ENCODE assay signal across 10 mouse cellular contexts in the genomic region with DNA sequence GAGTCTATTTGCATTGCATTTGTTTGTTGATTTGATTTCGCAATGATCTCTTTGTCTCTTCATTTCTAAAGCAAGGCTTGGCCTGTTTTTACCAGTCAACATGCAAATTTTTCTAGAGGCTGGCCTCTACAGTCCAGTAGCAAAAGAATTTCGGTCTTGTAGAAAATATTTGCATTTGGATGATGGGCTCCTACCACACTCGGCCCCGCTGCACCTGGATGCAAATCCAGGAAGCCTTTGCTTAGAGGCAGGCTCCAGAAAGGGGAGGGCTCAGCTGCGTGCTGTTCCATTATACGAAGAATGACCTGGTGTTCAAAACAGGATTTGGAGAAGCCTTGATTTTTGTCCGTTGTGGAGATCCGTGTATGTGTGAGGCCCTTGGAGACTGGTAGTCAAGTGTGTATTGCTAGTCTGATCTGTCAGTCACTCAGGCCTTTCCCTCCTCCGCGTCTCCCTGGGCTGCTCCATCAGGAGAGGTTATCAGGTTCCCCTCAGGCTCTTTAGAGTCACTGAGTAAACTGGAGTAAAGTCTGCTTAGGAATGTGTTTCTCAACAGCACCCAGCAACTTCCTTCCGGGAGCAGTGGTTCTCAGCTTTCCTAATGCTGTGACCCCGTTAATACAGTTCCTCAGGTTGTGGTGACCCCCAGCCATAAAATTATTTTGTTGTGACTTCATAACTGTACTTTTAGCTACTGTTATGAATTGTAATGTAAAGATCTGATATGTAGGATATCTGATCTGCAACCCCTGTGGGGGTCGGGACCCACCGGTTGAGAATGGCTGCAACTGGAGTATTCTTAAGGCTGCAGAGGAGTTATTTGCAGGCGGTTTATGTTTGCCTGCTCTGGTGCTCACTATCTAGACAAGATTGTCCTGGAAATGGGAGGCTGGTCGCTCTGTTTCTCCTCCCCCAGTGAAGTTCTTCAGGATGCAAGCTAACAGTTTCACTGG. TPM values are rescaled to one million over a fixed set of nuclear protein-coding genes. Genes with fewer than 3 reads are reported as not detected.
DNase-seq lines count a peak whose midpoint lies in the region; ATAC-seq lines count a peak whose summit lies in the region.
"Had no signal": no experiment of that assay in that cellular context is flagged by ENCODE, and none has a peak within 500 bp of the region (broad histone marks: within the 10 kb centered on the region; RNA-seq: fewer than 3 reads in every experiment).

No protein-coding gene starts in this region.

- H3K9me3 ChIP-seq in heart, embryonic 13.5 days, result no peaks in the 10 kb centered on the region
- H3K9me3 ChIP-seq in embryonic facial prominence, embryonic 11.5 days (replicated peaks; ENCODE audit: control insufficient read depth, low read length), result no peaks in the 10 kb centered on the region
- H3K9me3 ChIP-seq in kidney, embryonic 16.5 days (ENCODE audit: low read length), result no peaks in the 10 kb centered on the region
- H3K9me3 ChIP-seq: limb, embryonic 12.5 days had no signal

- ATAC-seq in heart, embryonic 13.5 days (ENCODE audit: extremely low read depth, insufficient number of reproducible peaks, low FRiP score, low TSS enrichment), result no peak
- ATAC-seq in embryonic facial prominence, embryonic 11.5 days (replicated peaks; ENCODE audit: insufficient number of reproducible peaks, low FRiP score, low TSS enrichment, low read depth), result 0 out of 2 replicates have a peak, but pooled peaks have one; percentile 34
- ATAC-seq in kidney, embryonic 16.5 days (ENCODE audit: low FRiP score, low TSS enrichment), result peak; percentile 81; the same call in 1 of the 2 replicates
- ATAC-seq in megakaryocyte progenitor cell, adult 5-6 weeks (replicated peaks; ENCODE audit: poor library complexity), result 0 out of 2 replicates have a peak, but pooled peaks have one; percentile 50

- peak overlapping the region; percentile 2; the same call in 1 of the 2 replicates for H3K4me2 ChIP-seq in heart, embryonic 13.5 days
- H3K4me2 ChIP-seq in embryonic facial prominence, embryonic 11.5 days (ENCODE audit: low read depth, low read length), result no peak overlapping the region
- 0 out of 2 replicates have a peak overlapping the region, but pooled peaks have one; percentile 12 for H3K4me2 ChIP-seq in kidney, embryonic 16.5 days (replicated peaks; ENCODE audit: low read depth, low read length)
- H3K4me2 ChIP-seq: limb, embryonic 12.5 days had no signal

- no peak for DNase-seq in heart, postnatal 36 days
- peak; percentile 48 for DNase-seq in embryonic facial prominence, embryonic 11.5 days (ENCODE audit: low spot score)
- no peak for DNase-seq in natural killer cell, adult 2 months (ENCODE audit: low spot score in 2 of 2)
- DNase-seq in layer of hippocampus, adult 11-12 months (ENCODE audit: low spot score), result no peak
- no peak for DNase-seq in testis, postnatal 10 days (ENCODE audit: low spot score)
- DNase-seq: cerebellum, adult 11 months had no signal

- no peaks in the 10 kb centered on the region for H3K27me3 ChIP-seq in heart, embryonic 13.5 days (replicated peaks)
- H3K27me3 ChIP-seq in embryonic facial prominence, embryonic 11.5 days (ENCODE audit: control insufficient read depth, insufficient read depth, low read length), result no peaks in the 10 kb centered on the region
- H3K27me3 ChIP-seq in kidney, embryonic 16.5 days (ENCODE audit: insufficient read depth, low read length), result no peaks in the 10 kb centered on the region
- H3K27me3 ChIP-seq: limb, embryonic 12.5 days had no signal

- no peak overlapping the region for H3K4me3 ChIP-seq in heart, embryonic 13.5 days
- no peak overlapping the region for H3K4me3 ChIP-seq in embryonic facial prominence, embryonic 11.5 days (ENCODE audit: low read depth, low read length)
- no peak overlapping the region for H3K4me3 ChIP-seq in kidney, embryonic 16.5 days (ENCODE audit: low read length)
- H3K4me3 ChIP-seq: limb, embryonic 12.5 days had no signal

- H3K36me3 ChIP-seq in heart, embryonic 13.5 days, result no peaks in the 10 kb centered on the region
- H3K36me3 ChIP-seq in embryonic facial prominence, embryonic 11.5 days (replicated peaks; ENCODE audit: control insufficient read depth, insufficient read depth, low read depth, low read length), result no peaks in the 10 kb centered on the region
- H3K36me3 ChIP-seq in kidney, embryonic 16.5 days (ENCODE audit: insufficient read depth, low read length), result no peaks in the 10 kb centered on the region
- H3K36me3 ChIP-seq: limb, embryonic 12.5 days had no signal

- 28% methylated on average over 16 of the region's 16 CpGs for WGBS in heart, embryonic 13.5 days
- 31% methylated on average over 16 of the region's 16 CpGs for WGBS in embryonic facial prominence, embryonic 11.5 days
- WGBS in kidney, embryonic 16.5 days, result 27% methylated on average over 16 of the region's 16 CpGs

- peaks cover 41% of the 10 kb centered on the region for H3K4me1 ChIP-seq in heart, embryonic 13.5 days
- no peaks in the 10 kb centered on the region for H3K4me1 ChIP-seq in embryonic facial prominence, embryonic 11.5 days (ENCODE audit: control insufficient read depth, insufficient read depth, low read length)
- peaks cover 29% of the 10 kb centered on the region for H3K4me1 ChIP-seq in kidney, embryonic 16.5 days (ENCODE audit: insufficient read depth, low read length)

- intact Hi-C loops in heart, postnatal 36 days (cut with DNase I), result no loop called here

- H3K27ac ChIP-seq in heart, embryonic 13.5 days (replicated peaks), result peak overlapping the region; percentile 12; the same call in 1 of the 2 replicates
- no peak overlapping the region for H3K27ac ChIP-seq in embryonic facial prominence, embryonic 11.5 days (replicated peaks; ENCODE audit: low read depth, low read length)
- peak overlapping the region; percentile 66 for H3K27ac ChIP-seq in kidney, embryonic 16.5 days (ENCODE audit: low read length)
- H3K27ac ChIP-seq: limb, embryonic 12.5 days had no signal

- H3K9ac ChIP-seq in heart, embryonic 13.5 days, result 0 out of 2 replicates have a peak overlapping the region, but pooled peaks have one; percentile 1
- no peak overlapping the region for H3K9ac ChIP-seq in embryonic facial prominence, embryonic 11.5 days (replicated peaks; ENCODE audit: low read length)
- H3K9ac ChIP-seq in kidney, embryonic 16.5 days (replicated peaks; ENCODE audit: low read length), result no peak overlapping the region
- H3K9ac ChIP-seq: limb, embryonic 12.5 days had no signal

RNA-seq across cellular contexts. Expression of gene Sox4, which starts 35.5 kb away (rescaled TPM):
- polyA plus RNA-seq in heart, embryonic 13.5 days (2015; fragmentation: Nextera tagmentation; extraction: Ambion mirVana), result 37.1 and 37.9 TPM in 2 replicates
- total RNA-seq in heart, postnatal 36 days (2021), result 10 to 100 TPM; 21.7 to 29.0 TPM
- polyA plus RNA-seq in embryonic facial prominence, embryonic 11.5 days (2014; fragmentation: Nextera tagmentation; extraction: Ambion mirVana), result 111 and 126 TPM in 2 replicates
- 27.8 and 33.4 TPM in 2 replicates for polyA plus RNA-seq in kidney, embryonic 16.5 days (2015; fragmentation: Nextera tagmentation; extraction: Ambion mirVana)
- total RNA-seq in megakaryocyte progenitor cell, adult 5-6 weeks (2015), result 27.6 and 35.4 TPM in 2 replicates
- total RNA-seq in megakaryocyte progenitor cell, adult 5-6 weeks (2017), result 34.8 and 47.8 TPM in 2 replicates
